Mouse (Mus musculus) cerebellum, postnatal 14 days (tissue): Measurements from ENCODE around the gene Fgf4.
A peak's percentile ranks its signal among the peaks of the same experiment; 100 is the strongest.

Experiments
- DNase-seq, 2 experiments: peaks; one replicate each; pipeline ENCODE4 v3.0.0; 2021; ENCODE audit warnings: mixed read lengths in 2 of 2

Gene Fgf4

GRCm38 (mm10) chr7:144847067-144847466 lies at the start of gene Fgf4:
Fgf4 (plus strand) TSS chr7:144847367.
- DNase-seq, result no peak

GRCm38 (mm10) chr7:144798471-144798870 lies 48.7 kb upstream of the Fgf4 start:
- DNase-seq, result peak; percentile 54 to 59

GRCm38 (mm10) chr7:144807036-144807435 lies 40.1 kb upstream of the Fgf4 start:
- no peak for DNase-seq

- DNase-seq, result no peak
These were observed 39.1 kb upstream of the Fgf4 start for GRCm38 (mm10) chr7:144807976-144808577.

GRCm38 (mm10) chr7:144811521-144811920 lies 35.6 kb upstream of the Fgf4 start:
- DNase-seq, result no peak

GRCm38 (mm10) chr7:144821901-144822300 lies 25.3 kb upstream of the Fgf4 start:
- no peak for DNase-seq

GRCm38 (mm10) chr7:144823988-144824387 lies 23.2 kb upstream of the Fgf4 start:
- peak; percentile 15 to 51 for DNase-seq

- DNase-seq, result no peak
These were observed 18.8 kb upstream of the Fgf4 start for GRCm38 (mm10) chr7:144828369-144828768.

- DNase-seq, result no peak
These were observed 9.2 kb upstream of the Fgf4 start, which contains the start of gene Fgf3 for GRCm38 (mm10) chr7:144837891-144838488. Fgf3 (plus strand) TSS chr7:144838083.

- peak; percentile 22 to 33 for DNase-seq
These were observed 8.4 kb upstream of the Fgf4 start for GRCm38 (mm10) chr7:144838522-144839503.

- peak; percentile 21 to 56 for DNase-seq
These were observed 1.0 kb upstream of the Fgf4 start for GRCm38 (mm10) chr7:144846158-144846557.

GRCm38 (mm10) chr7:144851321-144851720 lies 4.2 kb downstream of the Fgf4 start:
- DNase-seq, result no peak

- DNase-seq, result no peak
These were observed 7.8 kb downstream of the Fgf4 start for GRCm38 (mm10) chr7:144854966-144855365.

- no peak for DNase-seq
These were observed 10.0 kb downstream of the Fgf4 start for GRCm38 (mm10) chr7:144857158-144857557.

- no peak for DNase-seq
These were observed 10.7 kb downstream of the Fgf4 start for GRCm38 (mm10) chr7:144857826-144858342.

GRCm38 (mm10) chr7:144858702-144859101 lies 11.5 kb downstream of the Fgf4 start:
- no peak for DNase-seq

GRCm38 (mm10) chr7:144861056-144861768 lies 14.0 kb downstream of the Fgf4 start:
- DNase-seq, result peak in 1 of 2 experiments; percentile 24

GRCm38 (mm10) chr7:144861769-144862070 lies 14.6 kb downstream of the Fgf4 start:
- DNase-seq, result peak in 1 of 2 experiments; percentile 32

GRCm38 (mm10) chr7:144862126-144862525 lies 15.0 kb downstream of the Fgf4 start:
- DNase-seq, result peak; percentile 50 to 52

GRCm38 (mm10) chr7:144862712-144863111 lies 15.5 kb downstream of the Fgf4 start:
- DNase-seq, result no peak

- no peak for DNase-seq
These were observed 16.0 kb downstream of the Fgf4 start for GRCm38 (mm10) chr7:144863196-144863595.

GRCm38 (mm10) chr7:144864160-144864670 lies 17.0 kb downstream of the Fgf4 start:
- DNase-seq, result no peak
